Mouse (Mus musculus) left cerebral cortex, adult 2 months (tissue): ENCODE data around the gene Pcdh7. TPM values are rescaled to one million over a fixed set of nuclear protein-coding genes. Genes with fewer than 3 reads are reported as not detected.
A peak's percentile ranks its signal among the peaks of the same experiment; 100 is the strongest.

Source experiments
- DNase-seq, 2 experiments: peaks; one replicate each; pipeline ENCODE4 v3.0.0; 2021 to 2022; ENCODE audit warnings: low spot score in 2 of 2, mixed read lengths in 1 of 2; ENCODE audit errors: extremely low spot score in 1 of 2
- H3K27ac ChIP-seq: fragments of 200-600 bp; 2 replicates; pipeline ENCODE4 v1.8.1; 2022
- H3K4me3 ChIP-seq: fragments of 200-600 bp; 2 replicates; pipeline ENCODE4 v1.8.1; 2022
- CTCF ChIP-seq: fragments of 200-600 bp; IDR thresholded peaks from 2 replicates; pipeline ENCODE4 v1.8.1; 2022; ENCODE audit warnings: antibody characterized with exemption, mild to moderate bottlenecking, moderate library complexity
- intact Hi-C: fragments of 180-260 bp; cut with DNase I; formaldehyde crosslinking; loops from one replicate; pipeline ENCODE4 v1.15.1; 2025
- total RNA-seq, 2 experiments: library from RNA; stranded (reverse); gene quantifications; 2 replicates each; pipeline ENCODE4 v1.2.3; 2021

Pcdh7 gene
- total RNA-seq, 2 experiments from 2014 or later = 169 to 170 TPM

DNA sequence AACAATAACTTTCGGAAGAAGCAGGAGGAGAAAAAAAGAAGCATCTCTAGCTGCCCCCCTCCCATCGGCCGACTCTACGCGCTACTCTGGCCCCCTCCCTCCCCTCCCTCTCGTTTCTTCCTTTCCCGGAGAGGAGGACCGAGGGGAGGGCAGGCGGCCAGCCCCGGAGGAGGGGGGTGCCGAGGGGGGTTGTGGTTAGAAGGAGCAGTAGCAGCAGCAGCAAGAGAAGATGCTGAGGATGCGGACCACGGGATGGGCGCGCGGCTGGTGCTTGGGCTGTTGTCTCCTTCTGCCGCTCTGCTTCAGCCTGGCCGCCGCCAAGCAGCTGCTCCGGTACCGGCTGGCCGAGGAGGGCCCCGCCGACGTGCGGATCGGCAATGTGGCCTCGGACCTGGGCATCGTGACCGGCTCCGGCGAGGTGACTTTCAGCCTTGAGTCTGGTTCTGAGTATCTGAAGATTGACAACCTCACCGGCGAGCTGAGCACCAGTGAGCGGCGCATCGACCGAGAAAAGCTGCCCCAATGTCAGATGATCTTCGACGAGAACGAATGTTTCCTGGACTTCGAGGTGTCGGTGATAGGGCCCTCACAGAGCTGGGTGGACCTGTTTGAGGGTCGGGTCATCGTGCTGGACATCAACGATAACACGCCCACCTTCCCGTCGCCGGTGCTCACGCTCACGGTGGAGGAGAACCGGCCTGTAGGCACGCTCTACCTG lies 1.3 kb downstream of the Pcdh7 start:
- TF ChIP-seq CTCF = no peak
- Histone ChIP-seq H3K27ac (peak overlapping the region; percentile 89), H3K4me3 (peak overlapping the region; percentile 86)
- intact Hi-C loops = loop anchor here (5.0 to 10.0 kb wide), 11 partner anchors 98 to 1512 kb away; no protein-coding TSS in a partner anchor
- DNase-seq = peak; percentile 65 to 73

DNA sequence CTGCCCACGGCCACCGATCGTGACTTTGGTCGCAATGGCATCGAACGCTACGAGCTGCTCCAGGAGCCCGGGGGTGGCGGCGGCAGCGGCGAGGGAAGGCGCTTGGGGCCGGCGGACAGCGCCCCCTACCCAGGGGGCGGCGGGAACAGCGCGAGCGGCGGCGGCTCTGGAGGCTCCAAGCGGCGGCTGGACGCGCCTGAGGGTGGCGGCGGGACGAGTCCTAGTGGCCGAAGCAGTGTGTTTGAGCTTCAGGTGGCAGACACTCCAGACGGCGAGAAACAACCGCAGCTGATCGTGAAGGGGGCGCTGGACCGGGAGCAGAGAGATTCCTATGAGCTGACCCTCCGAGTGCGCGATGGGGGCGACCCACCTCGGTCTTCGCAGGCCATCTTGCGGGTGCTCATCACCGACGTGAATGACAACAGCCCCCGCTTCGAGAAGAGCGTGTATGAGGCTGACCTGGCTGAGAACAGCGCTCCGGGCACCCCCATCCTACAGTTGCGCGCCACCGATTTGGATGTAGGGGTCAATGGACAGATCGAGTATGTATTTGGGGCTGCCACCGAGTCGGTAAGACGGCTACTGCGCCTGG lies 1.9 kb downstream of the Pcdh7 start:
- H3K27ac ChIP-seq = peak overlapping the region; percentile 89
- peak; percentile 68 for TF ChIP-seq CTCF
- intact Hi-C loops = loop anchor here (5.0 to 10.0 kb wide), 11 partner anchors 98 to 1512 kb away; no protein-coding TSS in a partner anchor
- peak; percentile 80 for DNase-seq
- peak overlapping the region; percentile 86 for H3K4me3 ChIP-seq

DNA sequence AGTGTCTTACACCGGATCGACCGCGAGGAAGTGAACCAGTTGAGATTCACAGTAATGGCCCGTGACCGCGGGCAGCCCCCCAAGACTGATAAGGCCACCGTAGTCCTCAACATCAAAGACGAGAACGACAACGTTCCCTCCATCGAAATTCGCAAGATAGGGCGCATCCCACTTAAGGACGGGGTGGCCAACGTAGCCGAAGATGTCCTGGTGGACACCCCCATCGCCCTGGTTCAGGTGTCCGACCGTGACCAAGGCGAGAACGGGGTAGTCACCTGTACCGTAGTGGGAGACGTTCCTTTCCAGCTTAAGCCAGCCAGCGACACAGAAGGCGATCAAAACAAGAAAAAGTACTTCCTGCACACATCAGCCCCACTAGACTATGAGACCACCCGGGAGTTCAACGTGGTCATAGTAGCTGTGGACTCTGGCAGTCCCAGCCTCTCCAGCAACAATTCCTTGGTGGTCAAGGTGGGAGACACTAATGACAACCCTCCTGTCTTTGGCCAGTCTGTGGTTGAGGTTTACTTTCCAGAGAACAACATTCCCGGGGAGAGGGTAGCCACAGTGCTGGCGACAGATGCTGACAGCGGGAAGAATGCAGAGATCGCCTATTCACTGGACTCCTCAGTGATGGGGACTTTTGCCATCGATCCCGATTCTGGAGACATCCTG lies 2.6 kb downstream of the Pcdh7 start:
- Histone ChIP-seq H3K4me3 (peak overlapping the region; percentile 86), H3K27ac (peak overlapping the region; percentile 89)
- intact Hi-C loops = no loop called here
- TF ChIP-seq CTCF = no peak
- peak; percentile 19 to 20 for DNase-seq

DNA sequence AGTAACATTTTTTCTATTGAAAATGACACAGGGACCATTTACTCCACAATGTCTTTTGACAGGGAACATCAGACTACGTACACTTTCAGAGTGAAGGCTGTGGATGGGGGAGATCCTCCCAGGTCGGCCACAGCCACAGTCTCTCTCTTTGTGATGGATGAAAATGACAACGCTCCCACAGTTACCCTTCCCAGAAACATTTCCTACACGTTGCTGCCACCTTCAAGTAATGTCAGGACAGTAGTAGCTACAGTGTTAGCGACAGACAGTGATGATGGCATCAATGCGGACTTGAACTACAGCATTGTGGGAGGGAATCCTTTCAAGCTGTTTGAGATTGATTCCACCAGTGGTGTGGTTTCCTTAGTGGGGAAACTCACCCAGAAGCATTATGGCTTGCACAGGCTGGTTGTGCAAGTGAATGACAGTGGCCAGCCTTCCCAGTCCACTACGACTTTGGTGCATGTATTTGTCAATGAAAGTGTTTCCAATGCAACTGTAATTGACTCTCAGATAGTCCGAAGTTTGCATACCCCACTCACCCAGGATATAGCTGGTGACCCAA lies 3.5 kb downstream of the Pcdh7 start:
- no peak for TF ChIP-seq CTCF
- intact Hi-C loops = no loop called here
- peak overlapping the region; percentile 89; the same call in 1 of the 2 replicates for H3K27ac ChIP-seq
- DNase-seq = no peak
- H3K4me3 ChIP-seq = peak overlapping the region; percentile 86

DNA sequence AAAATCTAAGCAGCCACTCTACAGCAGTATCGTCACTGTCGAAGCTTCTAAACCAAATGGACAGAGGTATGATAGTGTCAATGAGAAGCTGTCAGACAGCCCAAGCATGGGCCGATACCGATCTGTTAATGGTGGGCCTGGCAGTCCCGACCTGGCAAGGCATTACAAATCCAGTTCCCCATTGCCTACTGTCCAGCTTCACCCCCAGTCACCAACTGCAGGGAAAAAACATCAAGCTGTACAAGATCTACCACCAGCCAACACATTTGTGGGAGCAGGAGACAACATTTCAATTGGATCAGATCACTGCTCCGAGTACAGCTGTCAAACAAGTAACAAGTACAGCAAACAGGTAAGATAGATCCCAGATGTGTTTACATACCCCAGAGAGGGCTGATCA lies 4.2 kb downstream of the Pcdh7 start:
- Histone ChIP-seq H3K27ac (no peak overlapping the region), H3K4me3 (peak overlapping the region; percentile 86)
- no peak for TF ChIP-seq CTCF
- intact Hi-C loops = no loop called here
- DNase-seq = no peak

DNA sequence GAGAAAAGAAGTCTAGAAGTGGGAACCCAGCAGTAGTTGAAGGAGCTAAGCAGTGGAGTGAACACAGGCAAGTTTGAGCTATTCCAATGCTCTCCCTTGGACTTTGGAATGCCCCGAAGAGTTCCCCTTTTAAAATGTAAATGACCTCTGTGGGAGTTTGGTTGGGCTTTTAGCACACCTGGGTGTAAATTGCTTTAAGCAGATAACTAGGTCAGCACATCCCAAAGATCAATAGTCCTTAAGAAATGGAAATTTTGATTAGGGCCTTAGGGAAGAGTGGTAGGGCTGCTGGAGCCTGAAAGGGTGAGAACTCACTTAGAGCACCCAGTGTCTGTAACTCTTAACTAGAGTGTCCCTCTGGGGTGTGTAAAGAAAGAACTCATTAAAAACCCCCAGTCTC lies 15.7 kb downstream of the Pcdh7 start:
- H3K4me3 ChIP-seq = no peak overlapping the region
- TF ChIP-seq CTCF = no peak
- no peak for DNase-seq
- intact Hi-C loops = no loop called here
- no peak overlapping the region for H3K27ac ChIP-seq

DNA sequence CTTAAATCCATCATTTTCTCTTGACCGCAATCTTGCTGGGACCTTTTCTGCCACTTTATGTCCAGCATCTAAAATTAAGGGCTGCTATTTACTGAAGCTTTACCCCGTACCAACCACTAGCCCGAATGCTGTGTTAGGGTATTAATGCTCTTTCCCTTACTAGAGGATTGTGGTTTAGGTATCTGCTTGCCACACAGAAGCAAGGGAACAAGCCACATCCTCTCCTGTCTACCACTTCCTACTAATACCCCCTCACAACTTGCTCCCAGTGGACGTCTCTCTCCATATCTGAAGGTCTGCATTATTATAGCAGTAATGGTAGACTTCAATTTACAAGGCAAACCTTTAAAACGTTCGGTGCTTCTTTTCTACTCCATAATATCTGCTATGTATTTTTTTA lies 18.0 kb downstream of the Pcdh7 start:
- H3K27ac ChIP-seq = no peak overlapping the region
- no peak for DNase-seq
- intact Hi-C loops = no loop called here
- H3K4me3 ChIP-seq = no peak overlapping the region
- TF ChIP-seq CTCF = no peak

DNA sequence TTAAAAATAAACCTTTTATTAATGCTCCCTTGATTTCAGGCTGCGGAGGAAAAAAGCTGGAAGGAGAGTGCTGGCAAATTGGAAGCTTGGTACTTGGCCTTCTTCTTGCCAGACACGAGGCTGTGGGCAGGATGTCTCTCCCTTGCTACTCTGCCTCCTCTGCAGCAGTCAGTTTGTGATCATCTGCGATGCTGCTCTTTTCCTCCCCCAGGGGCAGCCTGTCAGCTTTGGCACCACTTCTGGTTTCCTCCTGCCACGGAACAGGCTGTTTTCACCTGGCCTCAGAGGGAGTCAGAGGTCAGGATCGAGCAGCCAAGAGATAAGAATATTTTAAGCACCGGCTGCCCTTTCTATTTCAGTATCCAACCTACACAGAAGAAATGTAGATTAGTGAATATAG lies 25.2 kb downstream of the Pcdh7 start:
- TF ChIP-seq CTCF = no peak; the same call in none of the 2 replicates
- no peak for DNase-seq
- intact Hi-C loops = no loop called here
- Histone ChIP-seq H3K4me3 (no peak overlapping the region), H3K27ac (no peak overlapping the region)

DNA sequence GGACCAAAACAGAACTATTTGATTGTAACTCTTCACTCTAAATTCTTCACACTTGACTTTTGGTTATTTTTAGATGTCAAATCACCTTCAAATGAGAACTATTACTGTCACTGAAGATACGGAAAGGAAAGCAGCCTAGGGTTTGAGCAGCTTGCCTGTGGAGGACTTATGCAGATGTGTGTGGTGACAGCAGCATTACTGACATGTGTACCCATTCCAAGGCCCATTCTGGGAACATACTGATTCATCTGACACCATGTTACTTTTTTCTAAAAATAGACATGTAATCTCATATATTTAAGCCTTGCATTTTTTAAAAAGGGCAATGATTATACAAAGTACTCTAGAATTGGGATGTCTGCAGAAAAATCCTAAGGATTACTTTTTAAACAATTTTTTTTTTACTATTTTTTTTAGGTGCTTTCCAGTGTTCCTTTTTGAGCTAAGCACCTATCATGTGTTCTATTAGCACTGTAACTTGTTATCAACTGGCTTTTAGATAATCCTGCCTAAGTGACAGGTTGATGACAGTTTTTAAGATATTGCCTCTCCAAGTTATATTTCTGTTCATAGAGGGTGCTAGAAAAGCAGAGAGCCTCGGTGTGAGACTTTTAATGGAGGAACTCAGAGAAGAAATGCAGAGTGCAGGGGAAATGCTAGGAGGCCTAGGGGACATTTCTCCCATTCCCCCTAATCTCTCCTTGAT lies 26.3 kb downstream of the Pcdh7 start:
- H3K4me3 ChIP-seq = no peak overlapping the region
- intact Hi-C loops = no loop called here
- no peak for TF ChIP-seq CTCF

DNA sequence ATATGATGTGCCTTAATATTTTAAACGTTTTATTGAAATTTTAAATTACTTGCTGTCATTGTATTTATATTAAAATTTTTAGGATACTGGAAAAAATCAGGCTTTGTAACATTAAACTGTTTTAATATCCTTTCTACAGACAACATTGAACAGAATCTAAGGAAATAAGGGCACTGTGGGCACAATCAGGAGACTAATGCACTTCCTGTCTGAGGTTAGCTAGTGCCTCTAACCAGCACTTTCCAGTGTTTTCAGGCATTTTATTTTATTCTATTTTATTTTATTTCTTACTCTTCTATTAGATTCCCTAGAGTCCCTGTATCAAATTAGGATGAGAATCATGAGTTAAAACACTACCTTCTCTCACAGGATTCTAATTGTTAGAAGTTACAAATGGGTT lies 28.1 kb downstream of the Pcdh7 start:
- H3K4me3 ChIP-seq = no peak overlapping the region
- TF ChIP-seq CTCF = no peak
- DNase-seq = no peak
- no peak overlapping the region for H3K27ac ChIP-seq
- intact Hi-C loops = no loop called here

More for the DNA sequence above, 26.3 kb downstream of the Pcdh7 start:
- no peak for DNase-seq
- H3K27ac ChIP-seq = no peak overlapping the region

DNA sequence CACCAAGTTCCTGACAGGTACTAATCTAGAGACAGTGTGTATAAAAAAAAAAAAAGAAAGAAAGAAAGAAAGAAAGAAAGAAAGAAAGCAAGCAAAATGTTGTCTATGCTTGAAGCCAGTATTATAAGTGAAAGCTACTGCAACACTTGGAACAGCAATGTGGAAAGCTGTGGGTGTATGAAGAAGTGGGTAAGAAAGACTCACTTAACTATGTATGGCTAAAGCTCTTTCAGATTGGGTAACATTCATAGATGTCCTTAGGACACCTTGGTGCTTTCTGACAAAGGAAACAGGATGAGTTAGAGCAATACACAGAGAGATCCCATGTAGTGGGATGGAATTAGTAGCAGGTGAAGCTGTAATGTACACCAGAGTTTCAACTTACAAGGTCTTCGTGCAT lies 32.6 kb downstream of the Pcdh7 start:
- intact Hi-C loops = no loop called here
- no peak for DNase-seq
- TF ChIP-seq CTCF = no peak

More for the DNA sequence above, 32.6 kb downstream of the Pcdh7 start:
- Histone ChIP-seq H3K4me3 (no peak overlapping the region), H3K27ac (no peak overlapping the region)
